Mouse (Mus musculus) ES-E14 (cell line): Measurements from ENCODE around the gene Dlgap4. TPM values are rescaled to one million over a fixed set of nuclear protein-coding genes. Genes with fewer than 3 reads are reported as not detected.

Experiments used
- DNase-seq: peaks from one replicate; pipeline ENCODE4 v3.0.0-alpha.2; 2013; ENCODE audit warnings: low read depth, low spot score
- H3K27ac ChIP-seq: 2 replicates; pipeline ENCODE4 v1.5.1; 2012; ENCODE audit warnings: low read depth, mild to moderate bottlenecking, low read length, moderate library complexity, mixed read lengths; ENCODE audit not compliant: poor library complexity, insufficient read depth, severe bottlenecking
- H3K36me3 ChIP-seq: 2 replicates; pipeline ENCODE4 v1.6.1; 2012; ENCODE audit warnings: mild to moderate bottlenecking, low read length, moderate library complexity, mixed read lengths; ENCODE audit not compliant: control insufficient read depth, poor library complexity, insufficient read depth, severe bottlenecking
- H3K4me1 ChIP-seq, 2 experiments: fragments of 150-350 bp in 1 of 2; sonication (generic) in 1 of 2; 2 replicates each; pipeline ENCODE4 v1.6.1; 2012; ENCODE audit warnings: low read length in 2 of 2, mild to moderate bottlenecking in 1 of 2, mixed read lengths in 1 of 2; ENCODE audit not compliant: control insufficient read depth in 2 of 2, insufficient read depth in 2 of 2, poor library complexity in 1 of 2
- H3K4me3 ChIP-seq, 2 experiments: fragments of 150-350 bp in 1 of 2; sonication (generic) in 1 of 2; 2 replicates each; pipeline ENCODE4 v1.5.1; 2012; ENCODE audit warnings: low read length in 2 of 2, low read depth in 1 of 2, mild to moderate bottlenecking in 1 of 2, mixed read lengths in 1 of 2; ENCODE audit not compliant: insufficient read depth in 1 of 2, poor library complexity in 1 of 2, severe bottlenecking in 1 of 2
- H3K9ac ChIP-seq: 2 replicates; pipeline ENCODE4 v1.6.1; 2012; ENCODE audit warnings: low read depth, mild to moderate bottlenecking, low read length, mixed read lengths; ENCODE audit not compliant: poor library complexity, insufficient read depth, severe bottlenecking
- H3K9me3 ChIP-seq: fragments of 150-350 bp; sonication (generic); 2 replicates; pipeline ENCODE4 v1.6.1; 2012; ENCODE audit warnings: low read depth, mild to moderate bottlenecking, low read length; ENCODE audit not compliant: control insufficient read depth, insufficient read depth
- CHD2 ChIP-seq: IDR thresholded peaks from 2 replicates; pipeline ENCODE4 v1.6.1; 2014; ENCODE audit warnings: mild to moderate bottlenecking, low read depth, low read length, inconsistent platforms
- HCFC1 ChIP-seq: IDR thresholded peaks from 2 replicates; pipeline ENCODE4 v1.6.1; 2012; ENCODE audit warnings: low read length, inconsistent platforms, borderline replicate concordance; ENCODE audit not compliant: insufficient read depth
- MAFK ChIP-seq: IDR thresholded peaks from 2 replicates; pipeline ENCODE4 v1.6.1; 2014; ENCODE audit warnings: mild to moderate bottlenecking, low read depth, low read length, inconsistent platforms; ENCODE audit not compliant: insufficient read depth
- ZC3H11A ChIP-seq: IDR thresholded peaks from 2 replicates; pipeline ENCODE4 v1.6.1; 2012; ENCODE audit warnings: low read depth, mild to moderate bottlenecking, inconsistent platforms, low read length, borderline replicate concordance
- ZNF384 ChIP-seq: IDR thresholded peaks from 2 replicates; pipeline ENCODE4 v1.6.1; 2012; ENCODE audit warnings: low read depth, low read length, inconsistent platforms
- in situ Hi-C, 2 experiments: fragments of 600-800 bp; cut with MboI; formaldehyde crosslinking; loops; one replicate each; pipeline ENCODE4 v1.15.1; 2025; ENCODE audit warnings: low sequenced_read_pairs in 2 of 2, inconsistent platforms in 1 of 2; ENCODE audit not compliant: unreplicated experiment in 2 of 2
- total RNA-seq: library from RNA; depleted of rRNA; stranded (reverse); fragments of 300-350 nt; gene quantifications from 2 replicates; pipeline ENCODE4 v1.2.3, GENCODE M21; 2012

Dlgap4 gene
- total RNA-seq, 1 experiment: 28.8 TPM

DNA sequence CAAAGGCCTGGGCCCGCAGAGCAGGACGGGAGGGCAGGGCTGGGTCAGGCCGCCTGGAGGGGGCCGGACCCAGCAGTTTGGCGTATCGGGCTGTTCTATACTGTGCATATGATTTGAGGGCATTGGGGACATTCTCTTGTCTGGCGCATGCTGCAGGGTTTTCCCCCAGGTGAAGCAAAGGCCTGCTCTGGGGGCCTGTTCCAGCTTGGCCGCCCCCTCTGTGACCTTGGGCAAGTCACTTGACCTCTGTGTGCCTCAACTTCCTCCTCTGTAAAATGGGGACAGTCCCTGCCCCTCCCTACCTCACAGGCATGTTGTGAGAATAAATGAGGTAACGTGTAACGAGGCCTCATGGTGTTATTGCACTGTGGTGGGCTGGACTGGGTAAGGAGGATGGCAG is 150.5 kb downstream of the Dlgap4 start:
- H3K36me3 ChIP-seq: peaks cover 27% of the 10 kb centered on the region

GRCm38 (mm10) chr2:156764747-156765146 is 151.2 kb downstream of the Dlgap4 start:
- in situ Hi-C loops: no loop called here
- H3K27ac ChIP-seq: no peak overlapping the region
- H3K36me3 ChIP-seq: peaks cover 25% of the 10 kb centered on the region
- H3K9ac ChIP-seq: no peak overlapping the region
- H3K9me3 ChIP-seq: no peaks in the 10 kb centered on the region
- DNase-seq: no peak
- H3K4me1 ChIP-seq: peaks cover 0 to 5% of the 10 kb centered on the region in 2 experiments; a peak in 2 of 4 replicates
- TF ChIP-seq HCFC1: no peak
- TF ChIP-seq MAFK: no peak
- no peak for TF ChIP-seq ZNF384
- H3K4me3 ChIP-seq: no peak overlapping the region

More for the DNA sequence above, 150.5 kb downstream of the Dlgap4 start:
- no peak for DNase-seq
- Histone ChIP-seq H3K9ac (no peak overlapping the region), H3K9me3 (no peaks in the 10 kb centered on the region), H3K4me3 (0 out of 4 replicates have a peak overlapping the region, but pooled peaks of 1 of the 2 experiments have one; percentile 13), H3K27ac (no peak overlapping the region), H3K4me1 (peaks cover 0 to 5% of the 10 kb centered on the region in 2 experiments; a peak in 2 of 4 replicates)
- in situ Hi-C loops: no loop called here
- TF ChIP-seq CHD2 (no peak), ZC3H11A (no peak), HCFC1 (no peak), ZNF384 (no peak), MAFK (no peak)

GRCm38 (mm10) chr2:156765593-156765992 is 152.1 kb downstream of the Dlgap4 start:
- no peak for TF ChIP-seq ZC3H11A
- TF ChIP-seq CHD2: no peak
- TF ChIP-seq HCFC1: no peak
- TF ChIP-seq MAFK: no peak
- no peak for TF ChIP-seq ZNF384
- Histone ChIP-seq H3K9me3 (no peaks in the 10 kb centered on the region), H3K27ac (no peak overlapping the region), H3K4me3 (no peak overlapping the region), H3K9ac (no peak overlapping the region), H3K36me3 (peaks cover 24% of the 10 kb centered on the region), H3K4me1 (peaks cover 0 to 5% of the 10 kb centered on the region in 2 experiments; a peak in 2 of 4 replicates)
- DNase-seq: no peak
- in situ Hi-C loops: no loop called here

GRCm38 (mm10) chr2:156766227-156767019 is 152.9 kb downstream of the Dlgap4 start:
- H3K9me3 ChIP-seq: no peaks in the 10 kb centered on the region
- H3K4me1 ChIP-seq: peaks cover 0 to 5% of the 10 kb centered on the region in 2 experiments; a peak in 2 of 4 replicates
- no peak for DNase-seq
- H3K9ac ChIP-seq: no peak overlapping the region
- in situ Hi-C loops: no loop called here
- no peak overlapping the region for H3K4me3 ChIP-seq
- H3K36me3 ChIP-seq: peaks cover 17% of the 10 kb centered on the region
- TF ChIP-seq HCFC1 (no peak), CHD2 (no peak), ZC3H11A (no peak)
- no peak overlapping the region for H3K27ac ChIP-seq

DNA sequence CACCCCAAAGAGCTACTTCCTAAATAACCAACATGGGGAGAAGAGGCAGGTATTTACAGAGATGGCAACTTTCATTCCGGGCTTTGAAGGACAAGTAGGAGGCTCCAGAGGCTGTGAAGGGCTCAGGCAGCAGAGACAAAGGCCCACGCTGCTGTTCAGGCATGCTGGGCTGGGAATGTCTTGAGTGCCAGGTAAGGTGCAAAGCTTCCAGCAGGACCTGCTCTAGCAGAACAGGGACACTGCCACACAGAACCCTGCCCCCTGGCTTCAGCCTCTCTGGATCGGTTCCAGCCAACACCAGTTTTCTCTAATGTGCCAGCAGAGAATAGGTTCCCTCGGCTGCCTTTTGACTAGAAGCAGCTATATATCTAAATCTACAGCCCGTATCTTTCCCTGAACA is 153.6 kb downstream of the Dlgap4 start:
- H3K9me3 ChIP-seq: no peaks in the 10 kb centered on the region
- H3K36me3 ChIP-seq: peaks cover 10% of the 10 kb centered on the region
- H3K4me1 ChIP-seq: peaks cover 0 to 5% of the 10 kb centered on the region in 2 experiments; a peak in 2 of 4 replicates
- H3K27ac ChIP-seq: no peak overlapping the region
- DNase-seq: no peak
- no peak overlapping the region for H3K4me3 ChIP-seq
- TF ChIP-seq ZNF384 (no peak), CHD2 (no peak), MAFK (no peak), ZC3H11A (no peak), HCFC1 (no peak)
- H3K9ac ChIP-seq: no peak overlapping the region
- in situ Hi-C loops: no loop called here
